Mouse (Mus musculus) liver, adult 2 months (tissue): ENCODE data around the gene Paqr5. TPM values are rescaled to one million over a fixed set of nuclear protein-coding genes. Genes with fewer than 3 reads are reported as not detected.

Experiments
- DNase-seq: peaks from one replicate; pipeline ENCODE4 v3.0.0-alpha.2; 2011; ENCODE audit warnings: low read depth, low spot score; ENCODE audit errors: extremely low read depth
- H3K27ac ChIP-seq: fragments of 200-500 bp; replicated peaks from 2 replicates; pipeline ENCODE4 v1.5.1; 2012; ENCODE audit warnings: low read depth, mild to moderate bottlenecking, control low read depth, inconsistent platforms, low read length; ENCODE audit not compliant: insufficient read depth
- H3K27me3 ChIP-seq: fragments of 200-500 bp; 2 replicates; pipeline ENCODE4 v1.6.1; 2012; ENCODE audit warnings: mild to moderate bottlenecking, moderate library complexity, low read length, inconsistent platforms; ENCODE audit not compliant: control insufficient read depth, insufficient read depth
- H3K36me3 ChIP-seq: fragments of 200-500 bp; 2 replicates; pipeline ENCODE4 v1.6.1; 2012; ENCODE audit warnings: low read length, inconsistent platforms; ENCODE audit not compliant: control insufficient read depth, insufficient read depth
- H3K4me1 ChIP-seq: fragments of 200-500 bp; 2 replicates; pipeline ENCODE4 v1.6.1; 2011; ENCODE audit warnings: low read length; ENCODE audit not compliant: control insufficient read depth, insufficient read depth
- H3K4me3 ChIP-seq: fragments of 200-500 bp; 2 replicates; pipeline ENCODE4 v1.5.1; 2011; ENCODE audit warnings: low read depth, mild to moderate bottlenecking, control low read depth, low read length, moderate library complexity; ENCODE audit not compliant: insufficient read depth
- H3K79me2 ChIP-seq: fragments of 200-500 bp; 2 replicates; pipeline ENCODE4 v1.6.1; 2012; ENCODE audit warnings: inconsistent platforms, mild to moderate bottlenecking, low read length, moderate library complexity; ENCODE audit not compliant: control insufficient read depth, insufficient read depth
- H3K9ac ChIP-seq: fragments of 200-500 bp; 2 replicates; pipeline ENCODE4 v1.6.1; 2012; ENCODE audit warnings: low read depth, mild to moderate bottlenecking, control low read depth, inconsistent platforms, low read length
- CTCF ChIP-seq: fragments of 200-500 bp; IDR thresholded peaks from 2 replicates; pipeline ENCODE4 v1.5.1; 2011; ENCODE audit warnings: low read depth, low read length, control low read depth
- POLR2A ChIP-seq: fragments of 200-500 bp; IDR thresholded peaks from 2 replicates; pipeline ENCODE4 v1.6.1; 2011; ENCODE audit warnings: low read length, control low read depth; ENCODE audit not compliant: insufficient read depth; ENCODE audit errors: extremely low read depth
- WGBS: fragments of 180-500 bp; shearing (Covaris S2); methylation state at CpG from one replicate; pipeline ENCODE4 v1.1.7; 2018; 5-methylcytosine and 5-hydroxymethylcytosine counted together
- polyA plus RNA-seq: library from polyadenylated mRNA; depleted of rRNA; stranded (reverse); fragments of >200 nt; gene quantifications from 2 replicates; pipeline ENCODE4 v1.2.3, GENCODE M21; 2012
- total RNA-seq: library from RNA; depleted of rRNA; stranded (reverse); fragments of >200 nt; gene quantifications from 2 replicates; pipeline ENCODE4 v1.2.3, GENCODE M21; 2014

The Paqr5 gene
- total and polyA plus RNA-seq, 2 experiments = 0.13 TPM; not detected in 1

DNA sequence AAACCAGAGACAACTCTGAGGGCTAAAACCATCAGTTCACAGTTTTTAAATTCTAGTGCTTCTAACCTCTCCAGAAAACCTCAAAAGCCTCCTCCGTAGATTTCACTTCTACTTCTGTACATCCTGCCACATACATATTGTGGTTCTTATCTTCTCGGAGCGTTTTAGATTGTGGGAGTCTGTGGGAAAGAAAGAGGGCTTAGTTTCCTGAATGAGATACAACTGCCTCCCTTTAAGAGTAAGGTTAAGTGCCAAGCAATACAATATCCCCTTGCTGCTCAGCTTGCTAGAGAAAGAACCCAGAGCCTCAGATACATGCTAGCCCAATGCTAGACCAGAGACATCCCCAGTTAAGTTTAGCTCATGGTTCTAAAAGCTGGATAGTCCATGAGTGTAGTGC, 94.6 kb downstream of the Paqr5 start:
- H3K9ac ChIP-seq = no peak overlapping the region
- no peak overlapping the region for H3K27ac ChIP-seq
- TF ChIP-seq CTCF = no peak
- TF ChIP-seq POLR2A = no peak
- H3K4me3 ChIP-seq = no peak overlapping the region
- H3K27me3 ChIP-seq = no peaks in the 10 kb centered on the region
- H3K4me1 ChIP-seq = no peaks in the 10 kb centered on the region
- no peaks in the 10 kb centered on the region for H3K79me2 ChIP-seq
- no peaks in the 10 kb centered on the region for H3K36me3 ChIP-seq
- no peak for DNase-seq
- WGBS = 89% methylated on average over 3 of the region's 3 CpGs

DNA sequence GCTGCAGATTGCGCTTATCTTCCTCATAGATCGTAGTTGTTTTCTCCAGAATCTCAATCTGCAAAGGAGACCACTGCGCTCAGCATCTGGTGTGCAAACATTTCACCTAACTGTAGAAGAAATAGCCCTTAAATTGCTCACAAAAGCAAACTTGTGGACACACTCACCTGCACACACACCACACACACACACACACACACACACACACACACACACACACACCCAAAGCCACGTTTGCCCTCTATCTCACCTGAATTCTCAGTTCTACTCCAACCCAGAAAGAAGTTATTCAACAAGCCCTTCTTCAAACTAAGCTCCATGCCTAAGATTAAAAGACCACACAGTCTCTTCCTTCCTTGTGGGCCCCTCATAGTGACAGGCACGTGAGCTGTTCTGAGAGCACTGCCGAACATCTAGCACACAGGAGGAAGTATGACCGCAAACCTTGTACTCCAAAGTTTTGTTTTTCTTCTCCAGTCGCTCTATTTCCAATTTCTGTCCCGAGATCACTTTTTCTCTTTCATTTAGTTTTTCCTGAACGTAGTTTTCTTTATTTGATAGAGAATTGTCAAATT, 101.5 kb downstream of the Paqr5 start:
- no peaks in the 10 kb centered on the region for H3K27me3 ChIP-seq
- H3K36me3 ChIP-seq = no peaks in the 10 kb centered on the region
- no peak overlapping the region for H3K27ac ChIP-seq
- no peak overlapping the region for H3K4me3 ChIP-seq
- DNase-seq = no peak
- no peaks in the 10 kb centered on the region for H3K4me1 ChIP-seq
- no peak for TF ChIP-seq CTCF
- no peak for TF ChIP-seq POLR2A
- H3K79me2 ChIP-seq = no peaks in the 10 kb centered on the region
- WGBS = 92% methylated on average over 10 of the region's 10 CpGs
- no peak overlapping the region for H3K9ac ChIP-seq

- no peak for DNase-seq
Measured at GRCm38 (mm10) chr9:61920331-61920730, 106.3 kb downstream of the Paqr5 start.

DNA sequence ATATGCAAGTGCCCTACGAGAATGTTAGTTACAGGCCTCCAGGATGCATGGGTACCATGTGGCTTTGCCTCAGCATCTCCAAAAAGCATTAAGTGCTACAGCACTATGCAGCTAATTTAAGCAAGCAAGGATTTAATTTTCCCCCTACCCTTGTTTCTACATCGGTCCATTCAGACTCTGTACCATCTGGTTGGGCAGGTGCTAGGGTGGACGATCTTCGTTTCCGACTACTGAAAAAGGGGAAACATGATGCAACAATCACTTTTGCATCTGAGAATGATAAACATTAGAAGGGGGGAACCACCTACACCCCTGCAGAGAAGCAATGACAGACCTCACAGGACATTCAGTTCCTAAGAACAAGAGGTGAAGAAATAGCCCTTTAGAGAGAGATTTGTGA, 107.2 kb downstream of the Paqr5 start:
- 97% methylated on average over 5 of the region's 5 CpGs for WGBS
- Histone ChIP-seq H3K79me2 (no peaks in the 10 kb centered on the region), H3K4me1 (no peaks in the 10 kb centered on the region), H3K9ac (no peak overlapping the region), H3K36me3 (no peaks in the 10 kb centered on the region), H3K27ac (no peak overlapping the region), H3K27me3 (no peaks in the 10 kb centered on the region), H3K4me3 (no peak overlapping the region)
- no peak for DNase-seq
- no peak for TF ChIP-seq POLR2A

More at GRCm38 (mm10) chr9:61920331-61920730, 106.3 kb downstream of the Paqr5 start:
- no peak for TF ChIP-seq POLR2A
- TF ChIP-seq CTCF = no peak
- WGBS = 90% methylated on average over 6 of the region's 6 CpGs
- H3K36me3 ChIP-seq = no peaks in the 10 kb centered on the region
- no peak overlapping the region for H3K27ac ChIP-seq
- no peak overlapping the region for H3K4me3 ChIP-seq
- no peak overlapping the region for H3K9ac ChIP-seq
- H3K4me1 ChIP-seq = no peaks in the 10 kb centered on the region
- H3K27me3 ChIP-seq = no peaks in the 10 kb centered on the region
- no peaks in the 10 kb centered on the region for H3K79me2 ChIP-seq

- WGBS = 88% methylated on average over 6 of the region's 6 CpGs
- H3K27me3 ChIP-seq = no peaks in the 10 kb centered on the region
- H3K36me3 ChIP-seq = peaks cover 7% of the 10 kb centered on the region
- 0 out of 2 replicates have a peak, but pooled peaks cover 4% of the 10 kb centered on the region for H3K4me1 ChIP-seq
- H3K79me2 ChIP-seq = no peaks in the 10 kb centered on the region
- no peak overlapping the region for H3K4me3 ChIP-seq
- no peak overlapping the region for H3K27ac ChIP-seq
- no peak for TF ChIP-seq CTCF
- no peak for TF ChIP-seq POLR2A
- no peak overlapping the region for H3K9ac ChIP-seq
- DNase-seq = no peak
Measured at GRCm38 (mm10) chr9:61917436-61917835, 109.2 kb downstream of the Paqr5 start.

- TF ChIP-seq CTCF (no peak), POLR2A (no peak)
- WGBS = 94% methylated on average over 3 of the region's 3 CpGs
- H3K36me3 ChIP-seq = peaks cover 11% of the 10 kb centered on the region
Measured at GRCm38 (mm10) chr9:61916986-61917385, 109.7 kb downstream of the Paqr5 start.

More at GRCm38 (mm10) chr9:61916986-61917385, 109.7 kb downstream of the Paqr5 start:
- no peaks in the 10 kb centered on the region for H3K79me2 ChIP-seq
- H3K9ac ChIP-seq = no peak overlapping the region
- no peak overlapping the region for H3K4me3 ChIP-seq
- no peak for DNase-seq
- 0 out of 2 replicates have a peak, but pooled peaks cover 4% of the 10 kb centered on the region for H3K4me1 ChIP-seq
- no peak overlapping the region for H3K27ac ChIP-seq
- H3K27me3 ChIP-seq = no peaks in the 10 kb centered on the region
